8 mouse cellular contexts compared by ENCODE assay signal in genomic region chr5:71656771-71657170, GRCm38 (mm10). TPM values are rescaled to one million over a fixed set of nuclear protein-coding genes. Genes with fewer than 3 reads are reported as not detected.
DNase-seq lines count a peak whose midpoint lies in the region; ATAC-seq and TF ChIP-seq lines count a peak whose summit lies in the region.

No protein-coding gene starts in this region.

- no peak overlapping the region for H3K27ac ChIP-seq in embryonic facial prominence, embryonic 12.5 days
- H3K27ac ChIP-seq in intestine, embryonic 14.5 days (ENCODE audit: low read depth), result no peak overlapping the region
- H3K27ac ChIP-seq in midbrain, embryonic 15.5 days, result no peak overlapping the region
- no peak overlapping the region for H3K27ac ChIP-seq in lung, postnatal 0 days (ENCODE audit: low read length)

- H3K9ac ChIP-seq in embryonic facial prominence, embryonic 12.5 days, result no peak overlapping the region
- no peak overlapping the region for H3K9ac ChIP-seq in intestine, embryonic 14.5 days (ENCODE audit: low read length)
- no peak overlapping the region for H3K9ac ChIP-seq in midbrain, embryonic 15.5 days
- H3K9ac ChIP-seq in lung, postnatal 0 days (replicated peaks; ENCODE audit: low read depth), result no peak overlapping the region

- no peak for TF ChIP-seq CTCF in lung, postnatal 0 days (IDR thresholded peaks at IDR 0.05)

- no peaks in the 10 kb centered on the region for H3K36me3 ChIP-seq in embryonic facial prominence, embryonic 12.5 days
- no peaks in the 10 kb centered on the region for H3K36me3 ChIP-seq in intestine, embryonic 14.5 days (ENCODE audit: control insufficient read depth, insufficient read depth, low read length)
- H3K36me3 ChIP-seq in midbrain, embryonic 15.5 days (replicated peaks), result no peaks in the 10 kb centered on the region
- no peaks in the 10 kb centered on the region for H3K36me3 ChIP-seq in lung, postnatal 0 days (ENCODE audit: insufficient read depth, low read length)

- WGBS in embryonic facial prominence, embryonic 12.5 days, result 6% methylated on average over 10 of the region's 10 CpGs
- 8% methylated on average over 10 of the region's 10 CpGs for WGBS in intestine, embryonic 14.5 days
- WGBS in midbrain, embryonic 15.5 days, result 10% methylated on average over 10 of the region's 10 CpGs
- WGBS in lung, postnatal 0 days, result 5% methylated on average over 10 of the region's 10 CpGs

- peak overlapping the region; percentile 49 for H3K4me3 ChIP-seq in embryonic facial prominence, embryonic 12.5 days
- H3K4me3 ChIP-seq in intestine, embryonic 14.5 days (ENCODE audit: low read depth, low read length), result peak overlapping the region; percentile 44; the same call in 1 of the 2 replicates
- H3K4me3 ChIP-seq in midbrain, embryonic 15.5 days, result peak overlapping the region; percentile 65
- no peak overlapping the region for H3K4me3 ChIP-seq in lung, postnatal 0 days (ENCODE audit: low read depth, low read length)

- no peaks in the 10 kb centered on the region for H3K4me1 ChIP-seq in embryonic facial prominence, embryonic 12.5 days
- H3K4me1 ChIP-seq in intestine, embryonic 14.5 days (replicated peaks; ENCODE audit: control insufficient read depth, insufficient read depth, low read length), result no peaks in the 10 kb centered on the region
- 0 out of 2 replicates have a peak, but pooled peaks cover 4% of the 10 kb centered on the region for H3K4me1 ChIP-seq in midbrain, embryonic 15.5 days
- H3K4me1 ChIP-seq in lung, postnatal 0 days (ENCODE audit: insufficient read depth, low read depth, low read length), result no peaks in the 10 kb centered on the region

- TF ChIP-seq EP300 in lung, postnatal 0 days (IDR thresholded peaks at IDR 0.05), result no peak

- peaks cover 24% of the 10 kb centered on the region for H3K27me3 ChIP-seq in embryonic facial prominence, embryonic 12.5 days
- H3K27me3 ChIP-seq in intestine, embryonic 14.5 days (replicated peaks; ENCODE audit: control insufficient read depth, insufficient read depth, low read length), result peaks cover 11% of the 10 kb centered on the region
- 0 out of 2 replicates have a peak, but pooled peaks cover 8% of the 10 kb centered on the region for H3K27me3 ChIP-seq in midbrain, embryonic 15.5 days (replicated peaks)
- 0 out of 2 replicates have a peak, but pooled peaks cover 3% of the 10 kb centered on the region for H3K27me3 ChIP-seq in lung, postnatal 0 days (replicated peaks; ENCODE audit: insufficient read depth, low read length)

- peak overlapping the region; percentile 88 for H3K4me2 ChIP-seq in embryonic facial prominence, embryonic 12.5 days (replicated peaks)
- peak overlapping the region; percentile 78 for H3K4me2 ChIP-seq in intestine, embryonic 14.5 days (ENCODE audit: low read length)
- H3K4me2 ChIP-seq in midbrain, embryonic 15.5 days, result peak overlapping the region; percentile 96
- no peak overlapping the region for H3K4me2 ChIP-seq in lung, postnatal 0 days (replicated peaks; ENCODE audit: low read depth, low read length)

- no peaks in the 10 kb centered on the region for H3K9me3 ChIP-seq in embryonic facial prominence, embryonic 12.5 days
- H3K9me3 ChIP-seq in intestine, embryonic 14.5 days (ENCODE audit: control insufficient read depth, low read length), result no peaks in the 10 kb centered on the region
- H3K9me3 ChIP-seq in midbrain, embryonic 15.5 days, result no peaks in the 10 kb centered on the region
- H3K9me3 ChIP-seq in lung, postnatal 0 days (ENCODE audit: low read length), result no peaks in the 10 kb centered on the region

- ATAC-seq in embryonic facial prominence, embryonic 12.5 days (ENCODE audit: insufficient number of reproducible peaks, insufficient read depth, low FRiP score, low TSS enrichment), result no peak
- no peak for ATAC-seq in intestine, embryonic 14.5 days (replicated peaks; ENCODE audit: low FRiP score, low TSS enrichment, low read depth)
- no peak for ATAC-seq in midbrain, embryonic 15.5 days (replicated peaks)
- ATAC-seq in lung, postnatal 0 days, result no peak

- peak; percentile 3 to 16 for DNase-seq in kidney, postnatal 4 days
- DNase-seq in kidney, postnatal 25 days, result no peak
- DNase-seq in intestine, embryonic 14.5 days (ENCODE audit: low spot score), result no peak
- DNase-seq in urinary bladder, adult 2 months (ENCODE audit: low spot score), result no peak
- DNase-seq in adrenal gland, postnatal 10 days, result no peak
- DNase-seq in lung, postnatal 0 days (ENCODE audit: low spot score), result no peak

RNA-seq across cellular contexts. Expression of gene Gabrb1, which starts 1.1 kb away (rescaled TPM):
- 1.1 and 1.8 TPM in 2 replicates for polyA plus RNA-seq in embryonic facial prominence, embryonic 12.5 days (2016; fragmentation: Nextera tagmentation; extraction: Ambion mirVana)
- 0.43 and 1.0 TPM in 2 replicates for polyA plus RNA-seq in intestine, embryonic 14.5 days (2014; fragmentation: Nextera tagmentation; extraction: Ambion mirVana)
- 27.2 and 32.8 TPM in 2 replicates for polyA plus RNA-seq in midbrain, embryonic 15.5 days (2015; fragmentation: Nextera tagmentation; extraction: Ambion mirVana)
- 0.22 and 0.57 TPM in 2 replicates for polyA plus RNA-seq in urinary bladder, adult 2 months (2012; rRNA removed)
- total RNA-seq in adrenal gland, postnatal 10 days (2021), result under 1 TPM; 0.06 to 0.24 TPM
- 0.60 and 1.2 TPM in 2 replicates for polyA plus RNA-seq in lung, postnatal 0 days (2015; fragmentation: Nextera tagmentation; extraction: Ambion mirVana)

RNA-seq across cellular contexts. Expression of gene Gabra4, which starts 1.3 kb away (rescaled TPM):
- 5.8 and 6.8 TPM in 2 replicates for polyA plus RNA-seq in embryonic facial prominence, embryonic 12.5 days (2016; fragmentation: Nextera tagmentation; extraction: Ambion mirVana)
- polyA plus RNA-seq in intestine, embryonic 14.5 days (2014; fragmentation: Nextera tagmentation; extraction: Ambion mirVana), result 1.5 and 3.1 TPM in 2 replicates
- polyA plus RNA-seq in midbrain, embryonic 15.5 days (2015; fragmentation: Nextera tagmentation; extraction: Ambion mirVana), result 18.7 and 20.0 TPM in 2 replicates
- 0.25 and 0.32 TPM in 2 replicates for polyA plus RNA-seq in urinary bladder, adult 2 months (2012; rRNA removed)
- under 1 TPM; 0.33 to 0.93 TPM for total RNA-seq in adrenal gland, postnatal 10 days (2021)
- 0.90 and 1.2 TPM in 2 replicates for polyA plus RNA-seq in lung, postnatal 0 days (2015; fragmentation: Nextera tagmentation; extraction: Ambion mirVana)

Comparison
In these comparisons a context has a peak if more than half of its experiments do, and no peak if none do; other contexts are left out.
1. DNase-seq: peak in kidney, postnatal 4 days (2 of 2); none in kidney, postnatal 25 days (0 of 2), intestine, embryonic 14.5 days (single experiment), urinary bladder, adult 2 months (single experiment), adrenal gland, postnatal 10 days (single experiment) and lung, postnatal 0 days (single experiment).
2. RNA of gene Gabrb1, which starts 1.1 kb away (polyA plus RNA-seq): 27.2 to 32.8 TPM in midbrain, embryonic 15.5 days; 1.1 to 1.8 TPM in embryonic facial prominence, embryonic 12.5 days, 0.60 to 1.2 TPM in lung, postnatal 0 days, 0.43 to 1.0 TPM in intestine, embryonic 14.5 days and 0.22 to 0.57 TPM in urinary bladder, adult 2 months; every median in the first group is over 10 times any median in the second.